Mouse (Mus musculus) heart, postnatal 0 days (tissue): ENCODE data around the gene Cacnb4. TPM values are rescaled to one million over a fixed set of nuclear protein-coding genes. Genes with fewer than 3 reads are reported as not detected.

ENCODE experiments used
- ATAC-seq: fragments of 200-750 bp; cut with Nextera tagmentation; 2 replicates; pipeline ENCODE4 v1.8.0; 2017; ENCODE audit warnings: low read depth, moderate number of reproducible peaks, moderate library complexity; ENCODE audit not compliant: insufficient read depth
- DNase-seq: peaks from one replicate; pipeline ENCODE4 v3.0.0-alpha.2; 2016; ENCODE audit warnings: low spot score
- H3K27ac ChIP-seq: fragments of 300-500 bp; sonication (generic); 2 replicates; pipeline ENCODE4 v1.5.1; 2014; ENCODE audit warnings: low read depth, mild to moderate bottlenecking
- H3K27me3 ChIP-seq: fragments of 300-500 bp; sonication (generic); 2 replicates; pipeline ENCODE4 v1.6.1; 2014; ENCODE audit warnings: low read length, mixed read lengths; ENCODE audit not compliant: control insufficient read depth, insufficient read depth
- H3K36me3 ChIP-seq: fragments of 300-500 bp; sonication (generic); replicated peaks from 2 replicates; pipeline ENCODE4 v1.6.1; 2014; ENCODE audit warnings: low read length, mixed read lengths; ENCODE audit not compliant: control insufficient read depth, insufficient read depth
- H3K4me1 ChIP-seq: fragments of 300-500 bp; sonication (generic); 2 replicates; pipeline ENCODE4 v1.6.1; 2014; ENCODE audit warnings: antibody characterized with exemption; ENCODE audit not compliant: control insufficient read depth, insufficient read depth
- H3K4me2 ChIP-seq: fragments of 300-500 bp; sonication (generic); 2 replicates; pipeline ENCODE4 v1.6.1; 2014; ENCODE audit warnings: low read depth, mild to moderate bottlenecking, low read length, moderate library complexity
- H3K4me3 ChIP-seq: fragments of 300-500 bp; sonication (generic); 2 replicates; pipeline ENCODE4 v1.5.1; 2014; ENCODE audit warnings: low read depth, low read length
- H3K9ac ChIP-seq: fragments of 300-500 bp; sonication (generic); replicated peaks from 2 replicates; pipeline ENCODE4 v1.6.1; 2014; ENCODE audit warnings: low read depth, low read length, mixed read lengths
- H3K9me3 ChIP-seq: fragments of 300-500 bp; sonication (generic); replicated peaks from 2 replicates; pipeline ENCODE4 v1.6.1; 2016; ENCODE audit warnings: low read length; ENCODE audit not compliant: control insufficient read depth
- CTCF ChIP-seq: IDR thresholded peaks from 2 replicates; pipeline ENCODE4 v1.5.1; 2016; ENCODE audit warnings: antibody characterized with exemption, control low read depth, low read depth
- EP300 ChIP-seq: IDR thresholded peaks from 2 replicates; pipeline ENCODE4 v1.6.1; 2016; ENCODE audit warnings: antibody characterized with exemption, low read depth
- WGBS: fragments of 180-500 bp; shearing (Covaris S2); extraction: QIAGEN DNeasy Blood & Tissue Kit; methylation state at CpG from one replicate; pipeline ENCODE4 v1.1.7; 2014; 5-methylcytosine and 5-hydroxymethylcytosine counted together
- polyA plus RNA-seq: library from polyadenylated mRNA; unstranded; fragments of >200 nt; fragmentation: Nextera tagmentation; extraction: Ambion mirVana; gene quantifications from 2 replicates; pipeline ENCODE4 v1.2.1, GENCODE M21; 2015
- total RNA-seq: library from RNA; depleted of rRNA; stranded (reverse); fragments of >200 nt; gene quantifications from 2 replicates; pipeline ENCODE4 v1.2.3, GENCODE M21; 2014; ENCODE audit warnings: low replicate concordance

Cacnb4 gene
- total and polyA plus RNA-seq, 2 experiments from 2014 or later, result 0.56 to 0.69 TPM

DNA sequence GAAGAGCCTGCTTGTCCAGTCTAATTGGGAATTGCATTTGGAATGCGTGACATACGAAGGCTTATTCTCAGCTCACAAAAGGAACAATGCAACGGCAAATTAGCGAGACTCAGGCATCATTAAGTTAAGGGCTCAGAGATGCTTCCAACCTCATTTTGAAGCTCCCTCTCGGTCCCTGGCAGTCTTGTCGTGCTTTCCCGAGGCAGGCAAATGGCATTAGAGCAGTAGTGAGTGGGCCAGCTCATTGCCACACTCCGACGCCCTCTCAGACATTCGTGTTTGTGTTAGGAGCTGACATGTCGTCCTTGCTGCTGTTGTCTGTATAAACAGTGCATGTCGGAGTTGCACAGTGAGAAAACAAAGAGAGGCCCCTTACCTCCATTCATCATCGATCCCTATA, 164.8 kb downstream of the Cacnb4 start:
- no peaks in the 10 kb centered on the region for H3K27me3 ChIP-seq
- no peak overlapping the region for H3K4me2 ChIP-seq
- TF ChIP-seq CTCF, result no peak
- no peak for TF ChIP-seq EP300
- no peaks in the 10 kb centered on the region for H3K9me3 ChIP-seq
- no peak for ATAC-seq
- DNase-seq, result no peak
- 57% methylated on average over 13 of the region's 13 CpGs for WGBS
- H3K9ac ChIP-seq, result no peak overlapping the region
- no peak overlapping the region for H3K27ac ChIP-seq
- H3K4me3 ChIP-seq, result no peak overlapping the region
- H3K4me1 ChIP-seq, result no peaks in the 10 kb centered on the region
- no peaks in the 10 kb centered on the region for H3K36me3 ChIP-seq

DNA sequence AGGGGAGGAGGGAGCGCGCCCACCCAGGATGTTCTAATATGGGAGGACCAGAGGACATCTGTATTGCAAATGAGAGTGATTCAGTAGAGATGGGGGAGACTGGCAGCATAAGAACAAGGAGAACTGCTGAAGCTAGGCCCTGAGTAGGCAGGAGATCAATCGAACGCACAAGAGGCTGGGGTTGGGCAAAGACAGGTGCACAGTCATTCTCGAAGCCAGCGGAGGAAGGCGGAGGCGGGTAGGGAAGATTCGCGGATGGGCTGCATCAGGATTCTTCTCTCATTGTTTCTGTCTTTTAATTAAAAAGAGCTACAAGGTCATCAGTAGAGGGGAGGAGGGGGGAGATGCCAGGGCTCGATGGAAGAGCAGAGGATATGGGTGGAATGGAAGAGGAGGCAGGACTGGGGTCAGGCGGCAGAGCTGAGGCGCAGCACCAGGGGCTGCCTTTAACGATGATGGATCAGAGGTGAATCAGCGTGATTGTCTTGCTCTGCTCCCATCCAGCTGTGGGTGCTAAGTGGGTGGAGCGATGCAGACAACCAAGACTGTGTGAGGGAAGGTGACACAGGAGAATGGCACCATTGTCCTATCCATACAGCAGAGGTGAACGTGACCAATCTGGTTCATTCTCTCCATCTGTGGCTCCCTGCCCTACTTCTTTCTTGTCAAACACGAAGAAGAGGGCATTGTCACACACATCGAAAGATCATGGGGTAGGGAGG, 166.7 kb downstream of the Cacnb4 start:
- Histone ChIP-seq H3K9me3 (no peaks in the 10 kb centered on the region), H3K4me3 (no peak overlapping the region), H3K36me3 (no peaks in the 10 kb centered on the region), H3K27me3 (no peaks in the 10 kb centered on the region), H3K4me1 (no peaks in the 10 kb centered on the region), H3K9ac (no peak overlapping the region), H3K27ac (no peak overlapping the region), H3K4me2 (no peak overlapping the region)
- DNase-seq (no peak), ATAC-seq (no peak)
- no peak for TF ChIP-seq CTCF
- WGBS, result 78% methylated on average over 19 of the region's 19 CpGs

DNA sequence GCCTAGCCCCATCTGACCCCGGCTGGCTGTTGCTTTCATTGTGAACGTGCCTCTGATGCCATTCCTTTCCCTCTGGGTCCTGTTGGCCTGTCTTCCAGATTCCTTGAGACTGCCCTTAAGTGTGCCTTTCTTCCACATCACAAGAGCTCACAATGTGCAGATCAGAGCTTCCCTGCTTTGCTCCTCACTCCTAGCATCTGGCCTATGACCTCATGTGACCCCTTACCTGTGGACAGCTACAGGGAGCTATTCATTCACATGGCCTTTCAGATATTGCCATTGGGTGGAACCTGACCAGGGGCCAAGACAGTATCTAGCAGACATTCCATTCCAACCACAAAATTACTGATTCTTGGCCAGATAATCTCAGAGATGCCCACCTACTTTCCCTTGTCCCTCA, 171.5 kb downstream of the Cacnb4 start:
- no peaks in the 10 kb centered on the region for H3K27me3 ChIP-seq
- H3K4me1 ChIP-seq, result 0 out of 2 replicates have a peak, but pooled peaks cover 2% of the 10 kb centered on the region
- DNase-seq, result no peak
- H3K9me3 ChIP-seq, result no peaks in the 10 kb centered on the region
- no peaks in the 10 kb centered on the region for H3K36me3 ChIP-seq
- TF ChIP-seq EP300 (no peak), CTCF (no peak)
- H3K27ac ChIP-seq, result no peak overlapping the region
- no peak overlapping the region for H3K4me3 ChIP-seq
- 71% methylated on average over 2 of the region's 2 CpGs for WGBS
- ATAC-seq, result no peak
- H3K9ac ChIP-seq, result no peak overlapping the region
- H3K4me2 ChIP-seq, result no peak overlapping the region

DNA sequence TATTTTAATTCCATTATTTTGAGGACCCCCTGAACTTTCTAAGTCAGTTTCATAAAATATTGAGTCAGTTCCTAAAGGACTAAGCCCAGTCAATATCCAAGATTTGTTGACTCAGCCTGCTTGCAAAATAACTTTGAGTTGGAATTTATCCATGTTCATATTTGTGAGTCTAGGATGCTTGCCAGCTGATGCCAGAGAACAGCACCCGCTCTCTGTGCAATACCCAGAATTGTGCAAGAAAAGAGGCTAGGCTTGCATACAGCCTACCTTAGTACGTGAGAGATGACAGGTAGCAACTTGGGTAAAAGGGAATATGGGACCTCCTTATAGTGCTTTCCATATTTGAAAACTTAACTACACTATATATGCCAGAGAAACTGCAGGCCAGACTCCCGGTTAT, 171.9 kb downstream of the Cacnb4 start:
- no peaks in the 10 kb centered on the region for H3K27me3 ChIP-seq
- ATAC-seq, result no peak
- 61% methylated on average over 3 of the region's 3 CpGs for WGBS
- TF ChIP-seq EP300 (no peak), CTCF (no peak)
- no peak overlapping the region for H3K9ac ChIP-seq
- peaks cover 6% of the 10 kb centered on the region; the same call in 1 of the 2 replicates for H3K4me1 ChIP-seq
- H3K36me3 ChIP-seq, result no peaks in the 10 kb centered on the region
- H3K4me3 ChIP-seq, result no peak overlapping the region
- no peaks in the 10 kb centered on the region for H3K9me3 ChIP-seq
- no peak overlapping the region for H3K27ac ChIP-seq
- no peak for DNase-seq
- no peak overlapping the region for H3K4me2 ChIP-seq

DNA sequence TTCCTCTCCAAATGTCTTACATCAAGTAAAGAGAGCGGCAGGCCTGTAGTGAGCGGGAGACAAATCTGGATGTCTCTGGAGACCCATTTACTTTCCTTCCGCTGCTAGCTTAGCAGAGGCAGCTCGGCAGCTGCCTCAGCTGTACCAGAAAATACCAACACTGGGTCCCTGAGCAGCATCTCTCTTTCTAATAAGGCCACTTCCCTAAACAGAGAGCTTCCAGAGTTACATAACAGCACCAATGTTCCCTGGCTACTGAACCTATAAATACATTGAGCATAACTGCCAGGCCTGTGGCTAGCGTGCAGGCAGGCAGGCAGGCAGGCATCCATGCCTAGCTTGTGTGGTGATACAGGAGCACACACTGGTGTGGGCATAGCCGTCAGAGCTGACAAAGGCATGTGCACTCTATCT, 176.8 kb downstream of the Cacnb4 start:
- DNase-seq (no peak), ATAC-seq (0 out of 2 replicates have a peak, but pooled peaks have one; percentile 39)
- Histone ChIP-seq H3K4me1 (peaks cover 12% of the 10 kb centered on the region; the same call in 1 of the 2 replicates), H3K27me3 (no peaks in the 10 kb centered on the region), H3K4me3 (no peak overlapping the region), H3K27ac (no peak overlapping the region), H3K36me3 (no peaks in the 10 kb centered on the region), H3K9ac (no peak overlapping the region), H3K9me3 (no peaks in the 10 kb centered on the region), H3K4me2 (no peak overlapping the region)
- TF ChIP-seq EP300 (no peak), CTCF (no peak)
- 59% methylated on average over 6 of the region's 6 CpGs for WGBS

DNA sequence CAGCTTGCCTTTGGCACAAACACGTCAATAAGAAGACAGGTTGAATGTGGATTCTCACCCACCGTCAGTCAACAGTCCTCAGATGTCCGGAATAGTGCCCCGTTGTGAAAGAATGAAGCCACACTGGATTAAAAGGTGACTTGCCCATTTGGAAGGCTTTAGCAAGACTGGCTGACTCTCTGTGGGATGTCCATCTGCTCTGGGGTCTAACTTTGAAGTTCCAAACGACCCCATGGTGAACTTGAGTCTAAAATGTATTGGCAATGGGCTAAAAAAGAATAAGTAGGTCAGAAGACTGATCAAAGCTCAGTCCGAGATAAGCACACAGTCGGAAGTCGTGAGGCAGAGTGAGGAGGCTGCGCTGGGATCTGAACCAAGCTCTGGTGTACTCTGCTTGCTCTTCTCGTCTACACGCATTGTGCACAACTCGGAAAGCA, 177.5 kb downstream of the Cacnb4 start:
- ATAC-seq, result no peak
- 75% methylated on average over 12 of the region's 12 CpGs for WGBS
- no peak for TF ChIP-seq CTCF
- no peak for TF ChIP-seq EP300

More for the DNA sequence above, 177.5 kb downstream of the Cacnb4 start:
- Histone ChIP-seq H3K27me3 (no peaks in the 10 kb centered on the region), H3K27ac (no peak overlapping the region), H3K4me3 (no peak overlapping the region), H3K9ac (no peak overlapping the region), H3K36me3 (no peaks in the 10 kb centered on the region), H3K9me3 (no peaks in the 10 kb centered on the region), H3K4me2 (no peak overlapping the region), H3K4me1 (peaks cover 12% of the 10 kb centered on the region; the same call in 1 of the 2 replicates)
- no peak for DNase-seq
